Comparison of ENCODE assay signal across 15 mouse cellular contexts in the genomic region with DNA sequence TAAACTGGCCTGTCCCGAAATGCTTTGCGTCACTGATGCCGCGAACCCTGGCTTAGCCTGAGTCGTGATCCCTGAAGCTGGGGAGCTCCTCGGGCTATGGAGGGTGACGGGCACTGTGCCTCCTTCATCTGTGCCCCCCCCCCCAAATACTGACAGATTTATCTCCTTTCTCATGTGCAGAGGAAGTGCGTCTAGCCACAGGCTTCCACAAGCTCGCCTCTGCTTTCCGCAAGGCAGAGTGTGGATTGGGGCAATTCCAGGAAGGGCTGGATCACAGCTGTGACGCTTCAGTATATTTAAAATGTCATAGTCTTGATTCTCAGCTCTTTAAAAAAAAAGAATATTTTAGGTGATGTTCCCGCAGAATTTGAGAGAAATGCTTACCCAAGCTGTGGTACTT. TPM values are rescaled to one million over a fixed set of nuclear protein-coding genes. Genes with fewer than 3 reads are reported as not detected.
DNase-seq lines count a peak whose midpoint lies in the region; ATAC-seq and TF ChIP-seq lines count a peak whose summit lies in the region.
"Had no signal": no experiment of that assay in that cellular context is flagged by ENCODE, and none has a peak within 500 bp of the region (broad histone marks: within the 10 kb centered on the region; RNA-seq: fewer than 3 reads in every experiment).

No protein-coding gene starts in this region.

- DNase-seq in heart, adult 18-20 months = peak; percentile 26 to 30
- DNase-seq in heart, adult 8-10 months (ENCODE audit: low spot score) = no peak
- peak; percentile 52 for DNase-seq in kidney, postnatal 0 days (ENCODE audit: low spot score)
- DNase-seq in kidney, adult 8-10 months = no peak
- DNase-seq in spleen, postnatal 4 days (ENCODE audit: low spot score in 2 of 2) = no peak
- DNase-seq: cerebellum, adult 18-20 months had no signal

- WGBS in kidney, postnatal 0 days = 24% methylated on average over 12 of the region's 12 CpGs
- WGBS in stomach, embryonic 15.5 days = 35% methylated on average over 12 of the region's 12 CpGs

- H3K4me3 ChIP-seq in kidney, postnatal 0 days (replicated peaks; ENCODE audit: low read depth, low read length) = no peak overlapping the region
- H3K4me3 ChIP-seq in megakaryocyte, embryonic 14.5 days (replicated peaks) = peak overlapping the region; percentile 10
- no peak overlapping the region for H3K4me3 ChIP-seq in stomach, embryonic 15.5 days (replicated peaks)
- H3K4me3 ChIP-seq: hindbrain, embryonic 15.5 days; limb, embryonic 13.5 days had no signal

- H3K9ac ChIP-seq in kidney, postnatal 0 days (ENCODE audit: low read depth, low read length) = no peak overlapping the region
- H3K9ac ChIP-seq in stomach, embryonic 15.5 days = no peak overlapping the region
- H3K9ac ChIP-seq: hindbrain, embryonic 15.5 days; limb, embryonic 13.5 days had no signal

- H3K27ac ChIP-seq in kidney, postnatal 0 days = no peak overlapping the region
- 0 out of 2 replicates have a peak overlapping the region, but pooled peaks have one; percentile 17 for H3K27ac ChIP-seq in stomach, embryonic 15.5 days
- H3K27ac ChIP-seq: hindbrain, embryonic 15.5 days; limb, embryonic 13.5 days; macrophage had no signal

- no peaks in the 10 kb centered on the region for H3K4me1 ChIP-seq in kidney, postnatal 0 days (replicated peaks; ENCODE audit: insufficient read depth, low read length)
- peaks cover 15% of the 10 kb centered on the region for H3K4me1 ChIP-seq in megakaryocyte, embryonic 14.5 days
- H3K4me1 ChIP-seq in stomach, embryonic 15.5 days = peaks cover 26% of the 10 kb centered on the region

- no peak for TF ChIP-seq CTCF in kidney, postnatal 0 days (IDR thresholded peaks at IDR 0.05; ENCODE audit: low read depth)

- H3K36me3 ChIP-seq in kidney, postnatal 0 days (ENCODE audit: insufficient read depth, low read length) = no peaks in the 10 kb centered on the region
- no peaks in the 10 kb centered on the region for H3K36me3 ChIP-seq in megakaryocyte, embryonic 14.5 days (replicated peaks; ENCODE audit: low read length)
- H3K36me3 ChIP-seq in stomach, embryonic 15.5 days = no peaks in the 10 kb centered on the region
- H3K36me3 ChIP-seq: hindbrain, embryonic 15.5 days; limb, embryonic 13.5 days had no signal

- 0 out of 2 replicates have a peak, but pooled peaks have one; percentile 54 for ATAC-seq in kidney, postnatal 0 days (replicated peaks; ENCODE audit: low FRiP score, low read depth)
- no peak for ATAC-seq in megakaryocyte, adult 5-6 weeks (ENCODE audit: poor library complexity, severe bottlenecking)
- ATAC-seq in stomach, embryonic 15.5 days (ENCODE audit: insufficient read depth, low FRiP score, low read depth) = no peak

- no peak overlapping the region for H3K4me2 ChIP-seq in kidney, postnatal 0 days (ENCODE audit: low read length)
- H3K4me2 ChIP-seq in stomach, embryonic 15.5 days = no peak overlapping the region
- H3K4me2 ChIP-seq: hindbrain, embryonic 15.5 days; limb, embryonic 13.5 days had no signal

- H3K27me3 ChIP-seq in kidney, postnatal 0 days (ENCODE audit: insufficient read depth, low read length) = no peaks in the 10 kb centered on the region
- H3K27me3 ChIP-seq in megakaryocyte, embryonic 14.5 days (replicated peaks) = peaks cover 89% of the 10 kb centered on the region
- no peaks in the 10 kb centered on the region for H3K27me3 ChIP-seq in stomach, embryonic 15.5 days (replicated peaks)
- H3K27me3 ChIP-seq: hindbrain, embryonic 15.5 days; limb, embryonic 13.5 days had no signal

- H3K9me3 ChIP-seq in kidney, postnatal 0 days (replicated peaks; ENCODE audit: low read length) = no peaks in the 10 kb centered on the region
- H3K9me3 ChIP-seq in megakaryocyte, embryonic 14.5 days = no peaks in the 10 kb centered on the region
- H3K9me3 ChIP-seq in stomach, embryonic 15.5 days = no peaks in the 10 kb centered on the region
- H3K9me3 ChIP-seq: hindbrain, embryonic 15.5 days; limb, embryonic 13.5 days had no signal

RNA-seq across cellular contexts. Expression of a gene that starts 21.1 kb away (rescaled TPM):
- 10 to 100 TPM; 21.7 to 22.8 TPM for total RNA-seq in heart, adult 18-20 months (2021)
- total RNA-seq in heart, adult 8-10 months (2022) = 10 to 100 TPM; 18.1 to 21.4 (median 19.6) TPM
- polyA plus RNA-seq in kidney, postnatal 0 days (2015; fragmentation: Nextera tagmentation; extraction: Ambion mirVana) = 48.3 and 51.3 TPM in 2 replicates
- 34.7 and 93.3 TPM in 2 replicates for polyA plus RNA-seq in megakaryocyte, embryonic 14.5 days (2012; ENCODE audit: insufficient read depth, low replicate concordance)
- total RNA-seq in megakaryocyte, adult 5-6 weeks (2015) = 77.1 and 79.0 TPM in 2 replicates
- 79.7 and 97.2 TPM in 2 replicates for total RNA-seq in megakaryocyte, adult 5-6 weeks (2017)
- polyA plus RNA-seq in stomach, embryonic 15.5 days (2015; fragmentation: Nextera tagmentation; extraction: Ambion mirVana) = 125 and 130 TPM in 2 replicates

RNA-seq across cellular contexts. Expression of a gene that starts 49.6 kb away (rescaled TPM):
- not detected for total RNA-seq in heart, adult 18-20 months (2021)
- not detected for total RNA-seq in heart, adult 8-10 months (2022)
- not detected in 2 replicates for polyA plus RNA-seq in kidney, postnatal 0 days (2015; fragmentation: Nextera tagmentation; extraction: Ambion mirVana)
- not detected in 2 replicates for polyA plus RNA-seq in megakaryocyte, embryonic 14.5 days (2012; ENCODE audit: insufficient read depth, low replicate concordance)
- not detected in 2 replicates for total RNA-seq in megakaryocyte, adult 5-6 weeks (2015)
- total RNA-seq in megakaryocyte, adult 5-6 weeks (2017) = not detected in 2 replicates
- polyA plus RNA-seq in stomach, embryonic 15.5 days (2015; fragmentation: Nextera tagmentation; extraction: Ambion mirVana) = 0.42 and 0.79 TPM in 2 replicates
- total RNA-seq: ES-E14; gastrocnemius, adult 18-20 months; layer of hippocampus, adult 8-10 months had no signal
- polyA plus RNA-seq: hindbrain, embryonic 15.5 days; limb, embryonic 13.5 days; macrophage had no signal

Comparison
In these comparisons a context has a peak if more than half of its experiments do, and no peak if none do; other contexts are left out.
1. DNase-seq: peak in heart, adult 18-20 months (2 of 2) and kidney, postnatal 0 days (single experiment); none in heart, adult 8-10 months (single experiment), kidney, adult 8-10 months (0 of 2) and spleen, postnatal 4 days (0 of 2).